Mouse (Mus musculus): ENCODE measurements at regions not wholly inside any gene's neighbourhood (a gene's known extent, or its start where the extent isn't known, plus 50 kb on each side); places are given as distances from the start of the nearest gene placed in this dataset.

GRCm38 (mm10) chr15:70920138-70920537 lies 2914.2 kb upstream of the Gm6569 start:
- no peak for DNase-seq (ENCODE audit: low spot score in 2 of 2)

- peak; percentile 21 to 38 for DNase-seq (ENCODE audit: low spot score in 2 of 2)
Observed at GRCm38 (mm10) chr15:70920862-70921261, 2913.5 kb upstream of the Gm6569 start.
